Mouse (Mus musculus): ENCODE results near the gene Vmn1r71.
"Not testable (repeated sequence)": the region's sequence is repeated elsewhere in the genome, so short reads cannot be mapped to it uniquely, and the experiment has no call there.

Gene Vmn1r71

GRCm38 (mm10) chr7:10754264-10754663 lies at the start of gene Vmn1r71:
TSS of gene Vmn1r71 (minus strand) at chr7:10754364.
- in situ Hi-C loops (cut with MboI; ENCODE audit: low pct_unique_long_range_greater_than_20kb in 1 of 2, low sequenced_read_pairs in 2 of 2, unreplicated experiment in 1 of 2): no loop called here

- in situ Hi-C loops (cut with MboI; ENCODE audit: low pct_unique_long_range_greater_than_20kb in 1 of 2, low sequenced_read_pairs in 2 of 2, unreplicated experiment in 1 of 2): not testable (repeated sequence)
These were observed 3.4 kb upstream of the Vmn1r71 start for GRCm38 (mm10) chr7:10757551-10757950.

Data from mouse embryonic stem cell (cell line).